ENCODE assay signal across 8 mouse cellular contexts in genomic region chr10:76357286-76357875, GRCm38 (mm10).
"Had no signal": no experiment of that assay in that cellular context is flagged by ENCODE, and none has a peak within 500 bp of the region (broad histone marks: within the 10 kb centered on the region; RNA-seq: fewer than 3 reads in every experiment).

No protein-coding gene starts in this region.

- H3K27ac ChIP-seq: left cerebral cortex, adult 2 months; limb, embryonic 10.5 days; midbrain, embryonic 12.5 days; stomach, postnatal 0 days had no signal

- H3K27me3 ChIP-seq: midbrain, embryonic 12.5 days had no signal

- ATAC-seq: midbrain, embryonic 16.5 days had no signal

- DNase-seq: kidney, postnatal 25 days; lung, embryonic 14.5 days had no signal

- H3K4me3 ChIP-seq: left cerebral cortex, adult 2 months; limb, embryonic 10.5 days; midbrain, embryonic 12.5 days had no signal

- H3K4me1 ChIP-seq: limb, embryonic 10.5 days; midbrain, embryonic 12.5 days had no signal

- H3K4me2 ChIP-seq: liver, embryonic 11.5 days; lung, embryonic 14.5 days; midbrain, embryonic 12.5 days had no signal

- H3K9me3 ChIP-seq: limb, embryonic 10.5 days; midbrain, embryonic 12.5 days had no signal

- H3K9ac ChIP-seq: lung, embryonic 14.5 days; midbrain, embryonic 12.5 days had no signal
